Mouse (Mus musculus) hindbrain, embryonic 16.5 days (tissue): ENCODE data around the gene Klf3. TPM values are rescaled to one million over a fixed set of nuclear protein-coding genes. Genes with fewer than 3 reads are reported as not detected.

ENCODE experiments used
- polyA plus RNA-seq: library from polyadenylated mRNA; unstranded; fragments of >200 nt; fragmentation: Nextera tagmentation; extraction: Ambion mirVana; gene quantifications from 2 replicates; pipeline ENCODE4 v1.2.1, GENCODE M21; 2015

Klf3 gene
- polyA plus RNA-seq, 1 experiment from 2014 or later = 23.7 TPM

Other genes starting within 250 kb of the Klf3 start
- 0.29 and 0.46 TPM in 2 replicates for gene Tlr1, start 130.2 kb downstream of the Klf3 start, polyA plus RNA-seq
- gene Tlr6, start 156.7 kb downstream of the Klf3 start, polyA plus RNA-seq = 0.25 and 0.31 TPM in 2 replicates
- 9.6 and 11.5 TPM in 2 replicates for gene Fam114a1, start 166.7 kb downstream of the Klf3 start, polyA plus RNA-seq